Mouse (Mus musculus) megakaryocyte-erythroid progenitor cell, adult 5-6 weeks (primary cell): Measurements from ENCODE around the gene Rnf115. TPM values are rescaled to one million over a fixed set of nuclear protein-coding genes. Genes with fewer than 3 reads are reported as not detected.

Source experiments
- ATAC-seq: replicated peaks from 2 replicates; pipeline ENCODE4 v1.8.0; 2016; ENCODE audit warnings: mild to moderate bottlenecking, inconsistent platforms; ENCODE audit not compliant: severe bottlenecking, poor library complexity, low FRiP score, low TSS enrichment
- total RNA-seq, 2 experiments: library from RNA; stranded (forward) in 1 of 2; stranded (reverse) in 1 of 2; fragments of 200-1000, 215-1000 nt in 1 of 2; fragments of >200 nt in 1 of 2; fragmentation: Nextera tagmentation in 1 of 2; gene quantifications; 2 replicates each; pipeline ENCODE4 v1.2.3; 2014 to 2017

The Rnf115 gene
- total RNA-seq, 2 experiments from 2014 or later = 40.0 to 51.7 TPM

DNA sequence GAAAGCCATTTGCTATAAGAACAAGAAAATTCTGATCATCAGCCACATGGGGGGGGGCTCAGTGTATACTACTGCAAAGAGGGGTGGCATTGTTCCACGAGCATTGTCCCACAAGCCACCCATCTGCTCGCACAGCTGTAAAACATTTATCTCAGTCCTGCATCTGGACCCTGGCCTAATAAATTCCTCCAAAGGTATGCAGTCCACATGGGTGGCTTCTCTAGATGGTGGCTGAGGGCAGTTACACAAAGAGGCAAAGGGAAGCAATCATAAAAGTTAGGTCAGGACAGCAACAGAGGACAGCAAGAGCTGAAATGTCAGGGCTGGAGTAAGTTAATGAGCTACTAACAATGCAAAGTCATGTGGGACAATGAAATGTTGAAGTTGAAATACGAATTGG, 96.2 kb downstream of the Rnf115 start:
- ATAC-seq = 0 out of 2 replicates have a peak, but pooled peaks have one; percentile 37

DNA sequence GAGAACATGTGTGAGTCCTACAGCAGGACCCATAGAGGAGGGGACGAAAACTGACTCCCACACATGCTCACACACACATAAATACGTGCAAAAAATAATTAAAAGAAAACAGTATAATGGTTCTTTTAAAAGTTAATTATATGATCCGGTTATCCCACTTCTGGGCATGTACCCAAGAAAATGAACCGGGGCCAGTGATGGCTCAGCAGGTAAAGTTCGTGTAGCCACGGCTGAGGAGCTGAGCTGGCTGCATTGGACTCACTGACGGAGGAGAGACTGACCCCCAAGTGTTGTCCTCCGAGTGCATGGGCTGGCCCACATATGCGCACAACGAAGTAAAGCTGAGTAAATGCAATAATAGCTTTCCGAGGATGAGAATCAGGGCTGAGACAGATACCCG, 97.2 kb downstream of the Rnf115 start:
- ATAC-seq = no peak

DNA sequence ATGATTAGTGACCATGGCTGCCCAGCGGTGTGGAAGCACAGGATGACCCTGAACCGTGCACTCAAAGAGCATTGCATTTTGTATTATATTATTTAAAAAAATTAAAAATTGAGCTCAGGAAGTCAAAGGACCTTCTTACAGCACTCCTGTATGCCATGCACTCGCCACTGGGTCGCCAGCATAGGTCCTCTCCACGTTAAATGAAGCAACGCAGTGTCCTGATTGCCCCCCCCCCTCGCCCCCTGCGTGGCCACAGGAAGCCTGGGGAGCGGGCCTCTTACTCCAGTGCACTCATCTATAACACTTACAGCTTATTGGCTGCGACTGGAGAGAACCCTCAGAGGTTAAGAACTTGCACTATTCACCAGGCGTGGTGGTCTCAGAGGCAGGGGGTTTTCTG, 97.8 kb downstream of the Rnf115 start:
- ATAC-seq = no peak

DNA sequence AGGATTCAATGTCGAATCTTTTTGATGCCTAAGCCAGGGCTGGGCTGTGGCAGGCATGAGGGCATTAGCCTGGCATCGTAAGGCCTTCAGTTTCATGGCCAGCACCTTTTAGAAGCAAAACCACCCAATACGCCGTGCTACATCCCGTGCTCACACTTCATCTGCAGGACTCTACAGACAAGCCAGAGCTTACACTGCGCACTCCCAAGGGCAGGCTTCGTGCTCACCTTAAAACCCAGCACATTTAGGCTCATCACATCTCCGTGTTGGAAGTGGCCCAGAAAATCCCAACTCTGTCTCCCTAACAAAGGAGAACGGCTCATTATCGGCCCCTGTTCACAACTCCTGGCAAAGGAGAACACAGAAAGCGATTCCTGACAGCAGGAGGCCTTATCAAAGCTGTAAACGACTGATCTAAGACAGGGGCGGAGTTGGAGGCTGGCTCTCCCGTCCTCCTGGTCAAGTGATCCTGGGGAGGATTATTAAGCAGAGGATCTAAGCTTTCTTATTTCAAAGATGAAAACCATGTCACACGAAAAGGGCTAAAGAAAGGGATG, 100.9 kb downstream of the Rnf115 start:
- ATAC-seq = no peak

DNA sequence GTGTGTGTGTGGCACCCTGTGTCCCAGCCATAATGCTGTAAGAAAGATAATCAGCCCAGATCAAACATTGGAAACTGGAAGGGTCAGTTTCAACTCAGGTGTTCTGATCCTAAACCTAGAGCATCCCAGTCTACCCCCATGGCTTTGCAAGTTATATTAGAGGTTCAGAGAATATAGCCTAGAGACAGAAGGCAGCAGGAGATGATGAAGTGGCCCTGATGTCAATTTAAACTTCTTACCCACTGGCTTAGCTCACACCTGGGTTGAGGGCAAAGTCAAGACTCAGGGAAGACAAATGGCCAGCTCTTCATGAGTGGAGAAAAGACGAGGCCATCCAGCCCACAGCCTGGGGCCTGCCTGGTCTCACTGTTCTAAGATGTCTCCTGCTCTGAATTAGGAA, 101.5 kb downstream of the Rnf115 start, which contains the start of the genes Pdzk1 and Cd160:
Gene Pdzk1, plus strand, starts transcription at position 301 of the 400 bp plus-strand sequence.
Gene Cd160, minus strand, starts transcription at position 368 of the 400 bp plus-strand sequence.
- no peak for ATAC-seq

DNA sequence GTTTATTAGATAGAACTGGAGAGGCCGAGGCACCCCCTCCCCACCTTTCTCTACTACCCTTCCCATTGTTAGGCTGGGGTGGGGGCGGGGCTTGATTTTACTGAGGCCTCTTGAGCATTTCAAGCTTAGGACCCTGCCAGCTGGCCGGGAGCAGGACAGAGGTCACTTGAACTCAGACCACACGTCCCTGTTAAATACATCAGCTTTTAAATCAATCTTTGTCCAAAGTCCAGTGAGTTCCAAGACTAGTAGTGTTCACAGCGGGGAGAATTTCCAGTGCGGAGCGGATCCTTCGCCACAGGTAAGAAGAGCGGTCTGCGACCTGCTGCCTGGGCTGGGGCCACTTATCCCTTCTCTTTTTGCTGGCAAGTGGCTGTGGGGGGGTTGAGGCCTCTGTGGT, 102.4 kb downstream of the Rnf115 start:
- ATAC-seq = no peak

DNA sequence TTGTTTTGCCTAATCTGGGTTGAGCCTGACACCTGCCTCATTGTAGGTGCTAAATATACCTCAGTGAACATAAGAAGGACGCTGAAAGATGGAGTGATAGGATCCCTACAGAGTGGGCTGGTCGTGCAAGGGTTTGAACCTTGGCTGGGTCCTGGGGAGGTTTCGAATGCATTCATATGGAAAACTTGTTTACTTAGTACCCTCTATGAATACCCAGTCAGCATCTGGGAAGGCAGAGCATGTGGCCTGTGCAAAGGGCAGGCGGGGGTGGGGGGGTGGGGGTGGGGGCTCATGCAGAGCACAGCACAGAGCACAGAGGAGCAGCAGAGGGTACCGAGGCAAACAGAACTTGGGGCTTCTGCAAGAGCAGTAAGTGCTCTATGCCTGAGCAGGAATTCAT, 105.5 kb downstream of the Rnf115 start:
- no peak for ATAC-seq

DNA sequence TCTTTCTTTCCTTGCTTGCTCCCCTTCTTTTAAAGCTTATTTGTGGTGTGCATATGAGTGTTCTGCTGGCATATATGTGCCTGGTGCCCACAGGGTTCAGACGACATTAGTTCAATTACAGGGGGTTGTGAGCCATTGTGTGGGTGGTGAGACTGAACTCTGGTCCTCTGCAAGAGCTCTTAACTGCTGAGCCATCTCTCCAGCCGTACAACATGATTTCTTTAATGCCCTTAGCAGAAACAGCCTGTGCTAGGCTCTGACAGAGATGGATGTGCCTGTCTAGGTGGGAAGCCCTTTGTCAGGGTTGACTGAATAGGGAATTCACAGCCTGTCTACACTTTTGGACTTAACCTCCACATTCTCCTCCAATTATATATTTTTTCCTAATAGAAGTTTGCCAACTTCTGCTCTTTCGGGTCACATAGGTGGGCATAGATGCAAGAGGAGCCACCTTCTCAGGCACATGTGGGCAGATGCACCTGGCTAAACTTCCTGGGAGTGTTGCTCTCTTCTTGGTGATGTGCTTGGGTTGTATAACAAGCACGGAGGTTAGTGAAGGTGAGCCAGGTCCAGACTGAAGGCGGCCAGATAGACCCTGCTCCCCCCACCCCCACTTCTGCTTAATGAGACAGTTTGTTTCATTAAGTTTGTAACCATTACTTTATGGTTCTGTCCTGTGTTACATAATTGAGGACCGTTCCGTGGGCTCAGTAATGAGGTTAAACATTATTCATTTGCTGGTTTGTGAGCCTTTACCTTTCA, 107.3 kb downstream of the Rnf115 start:
- ATAC-seq = no peak

DNA sequence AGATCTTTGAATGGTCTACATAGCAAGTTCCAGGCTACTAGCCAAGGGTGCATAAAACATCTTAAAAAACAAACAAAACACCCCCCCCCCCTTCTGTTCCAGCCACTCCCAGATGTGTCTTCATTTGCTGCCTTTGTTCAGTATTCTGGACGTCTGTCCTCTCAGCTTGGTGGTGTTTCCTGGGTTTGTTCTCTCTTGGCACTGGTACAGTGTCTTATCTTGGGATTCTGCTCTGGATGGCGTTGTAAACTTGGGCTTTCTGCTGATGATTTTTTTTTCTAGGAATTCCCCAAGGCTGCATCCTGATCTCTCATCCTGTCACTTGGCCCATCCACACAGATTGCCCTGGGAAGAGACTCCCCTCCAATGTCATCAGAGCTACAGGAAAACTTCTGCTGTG, 109.0 kb downstream of the Rnf115 start:
- no peak for ATAC-seq

DNA sequence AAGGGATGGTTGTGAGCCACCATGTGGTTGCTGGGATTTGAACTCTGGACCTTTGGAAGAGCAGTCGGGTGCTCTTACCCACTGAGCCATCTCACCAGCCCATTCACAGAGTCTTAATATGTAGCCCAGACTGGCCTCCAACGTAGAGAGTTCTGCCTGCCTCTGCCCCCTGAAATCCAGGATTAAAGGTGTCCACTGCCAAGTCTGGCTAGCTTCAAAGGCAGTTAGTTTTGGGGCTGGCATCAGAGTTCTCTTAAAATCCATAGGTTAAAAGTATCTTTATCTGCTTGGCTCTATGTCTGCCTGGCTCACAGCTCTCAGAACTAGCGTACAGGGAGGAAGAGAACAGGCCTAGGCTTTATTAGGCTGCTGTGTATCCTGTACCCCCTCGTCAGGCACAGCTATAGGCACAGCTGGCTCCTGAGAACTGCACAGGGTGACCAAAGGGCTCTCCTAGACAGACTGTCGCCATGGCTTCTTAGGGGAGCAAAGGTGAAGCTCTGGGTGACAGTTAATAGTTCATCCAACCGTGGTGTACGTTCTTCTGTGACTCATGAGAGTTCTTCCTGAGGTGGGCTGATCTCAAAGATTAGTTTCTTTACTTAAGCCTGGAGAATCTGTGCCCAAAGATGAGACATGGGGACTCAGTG, 111.7 kb downstream of the Rnf115 start:
- no peak for ATAC-seq

Other genes starting within 250 kb of the Rnf115 start
- not detected in 2 replicates for gene Hfe2, start 202.5 kb upstream of the Rnf115 start, total RNA-seq (2014; fragmentation: Nextera tagmentation)
- not detected in 2 replicates for gene Hfe2, start 202.5 kb upstream of the Rnf115 start, total RNA-seq (2017)
- 257 and 274 TPM in 2 replicates for gene Txnip, start 169.7 kb upstream of the Rnf115 start, total RNA-seq (2014; fragmentation: Nextera tagmentation)
- 121 and 224 TPM in 2 replicates for gene Txnip, start 169.7 kb upstream of the Rnf115 start, total RNA-seq (2017)
- gene Gm16253, start 150.7 kb upstream of the Rnf115 start, total RNA-seq (2014; fragmentation: Nextera tagmentation) = not detected in 2 replicates
- gene Gm16253, start 150.7 kb upstream of the Rnf115 start, total RNA-seq (2017) = not detected in 2 replicates
- gene Polr3gl, start 133.5 kb upstream of the Rnf115 start, total RNA-seq (2014; fragmentation: Nextera tagmentation) = 18.4 and 38.1 TPM in 2 replicates
- 56.0 and 72.8 TPM in 2 replicates for gene Polr3gl, start 133.5 kb upstream of the Rnf115 start, total RNA-seq (2017)
- not detected in 2 replicates for gene Ankrd34a, start 131.0 kb upstream of the Rnf115 start, total RNA-seq (2014; fragmentation: Nextera tagmentation)
- not detected in 2 replicates for gene Ankrd34a, start 131.0 kb upstream of the Rnf115 start, total RNA-seq (2017)
- 0.25 and 0.72 TPM in 2 replicates for gene Lix1l, start 126.5 kb upstream of the Rnf115 start, total RNA-seq (2014; fragmentation: Nextera tagmentation)
- gene Lix1l, start 126.5 kb upstream of the Rnf115 start, total RNA-seq (2017) = 0.72 and 0.94 TPM in 2 replicates
- 174 and 189 TPM in 2 replicates for gene Rbm8a, start 97.7 kb upstream of the Rnf115 start, total RNA-seq (2014; fragmentation: Nextera tagmentation)
- gene Rbm8a, start 97.7 kb upstream of the Rnf115 start, total RNA-seq (2017) = 95.5 and 108 TPM in 2 replicates
- 23.1 and 49.5 TPM in 2 replicates for gene Pex11b, start 92.3 kb upstream of the Rnf115 start, total RNA-seq (2014; fragmentation: Nextera tagmentation)
- 9.7 and 17.3 TPM in 2 replicates for gene Pex11b, start 92.3 kb upstream of the Rnf115 start, total RNA-seq (2017)
- 0.50 and 0.67 TPM in 2 replicates for gene Gm42957, start 92.2 kb upstream of the Rnf115 start, total RNA-seq (2014; fragmentation: Nextera tagmentation)
- gene Gm42957, start 92.2 kb upstream of the Rnf115 start, total RNA-seq (2017) = 0.30 TPM in 1 of 2 replicates, not detected in the other
- 0.10 and 4.4 TPM in 2 replicates for gene Itga10, start 82.1 kb upstream of the Rnf115 start, total RNA-seq (2014; fragmentation: Nextera tagmentation)
- 0.08 and 0.28 TPM in 2 replicates for gene Itga10, start 82.1 kb upstream of the Rnf115 start, total RNA-seq (2017)
- 0.17 TPM in 1 of 2 replicates, not detected in the other for gene Ankrd35, start 57.5 kb upstream of the Rnf115 start, total RNA-seq (2014; fragmentation: Nextera tagmentation)
- gene Ankrd35, start 57.5 kb upstream of the Rnf115 start, total RNA-seq (2017) = 0.11 TPM in 1 of 2 replicates, not detected in the other
- gene Pias3, start 31.3 kb upstream of the Rnf115 start, total RNA-seq (2014; fragmentation: Nextera tagmentation) = 11.0 and 14.2 TPM in 2 replicates
- 1.7 and 2.9 TPM in 2 replicates for gene Pias3, start 31.3 kb upstream of the Rnf115 start, total RNA-seq (2017)
- not detected in 2 replicates for gene Nudt17, start 19.1 kb upstream of the Rnf115 start, total RNA-seq (2014; fragmentation: Nextera tagmentation)
- not detected in 2 replicates for gene Nudt17, start 19.1 kb upstream of the Rnf115 start, total RNA-seq (2017)
- 37.2 and 41.7 TPM in 2 replicates for gene Polr3c, start within 50 bp of the Rnf115 start, total RNA-seq (2014; fragmentation: Nextera tagmentation)
- gene Polr3c, start within 50 bp of the Rnf115 start, total RNA-seq (2017) = 17.6 and 28.0 TPM in 2 replicates
- not detected in 2 replicates for gene Pdzk1, start 101.6 kb downstream of the Rnf115 start, total RNA-seq (2014; fragmentation: Nextera tagmentation)
- gene Pdzk1, start 101.6 kb downstream of the Rnf115 start, total RNA-seq (2017) = not detected in 2 replicates
- gene Cd160, start 101.7 kb downstream of the Rnf115 start, total RNA-seq (2014; fragmentation: Nextera tagmentation) = 0.76 and 3.2 TPM in 2 replicates
- gene Cd160, start 101.7 kb downstream of the Rnf115 start, total RNA-seq (2017) = 0.46 and 2.0 TPM in 2 replicates
- gene Gja5, start 177.0 kb downstream of the Rnf115 start, total RNA-seq (2014; fragmentation: Nextera tagmentation) = not detected in 2 replicates
- not detected in 2 replicates for gene Gja5, start 177.0 kb downstream of the Rnf115 start, total RNA-seq (2017)
- gene Gpr89, start 177.7 kb downstream of the Rnf115 start, total RNA-seq (2014; fragmentation: Nextera tagmentation) = 28.0 and 28.6 TPM in 2 replicates
- 28.5 and 35.0 TPM in 2 replicates for gene Gpr89, start 177.7 kb downstream of the Rnf115 start, total RNA-seq (2017)
- gene Gja8, start 198.4 kb downstream of the Rnf115 start, total RNA-seq (2014; fragmentation: Nextera tagmentation) = not detected in 2 replicates
- gene Gja8, start 198.4 kb downstream of the Rnf115 start, total RNA-seq (2017) = not detected in 2 replicates